Mouse (Mus musculus) testis, postnatal 10 days (tissue): ENCODE data around the gene Tcl1b2.
"Not testable (repeated sequence)": the region's sequence is repeated elsewhere in the genome, so short reads cannot be mapped to it uniquely, and the experiment has no call there.

ENCODE experiments used
- DNase-seq: peaks from one replicate; pipeline ENCODE4 v3.0.0; 2021; ENCODE audit warnings: low spot score

Gene Tcl1b2

GRCm38 (mm10) chr12:105173366-105173765 is 27.6 kb downstream of the Tcl1b2 start:
- DNase-seq = no peak

DNA sequence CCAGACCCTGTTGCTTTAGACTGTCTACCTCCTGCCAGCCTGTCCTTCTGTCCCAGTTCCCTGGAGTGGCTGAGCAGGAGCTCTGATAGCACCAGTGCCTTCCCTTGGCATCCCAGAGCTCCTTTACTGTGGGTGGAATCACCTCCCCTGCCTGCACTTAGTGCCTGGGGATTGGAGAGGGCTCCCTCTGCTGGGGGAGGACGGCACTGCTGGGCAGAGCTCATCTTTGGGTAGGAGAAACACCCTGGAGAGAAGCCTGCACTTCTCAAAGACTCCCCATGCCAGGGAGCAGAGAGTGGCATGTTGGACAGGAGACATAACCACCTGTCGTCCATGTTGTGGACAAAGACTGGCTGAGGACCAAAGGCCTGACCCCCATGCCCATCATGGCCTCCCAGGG is 28.5 kb downstream of the Tcl1b2 start:
- peak; percentile 86 for DNase-seq

DNA sequence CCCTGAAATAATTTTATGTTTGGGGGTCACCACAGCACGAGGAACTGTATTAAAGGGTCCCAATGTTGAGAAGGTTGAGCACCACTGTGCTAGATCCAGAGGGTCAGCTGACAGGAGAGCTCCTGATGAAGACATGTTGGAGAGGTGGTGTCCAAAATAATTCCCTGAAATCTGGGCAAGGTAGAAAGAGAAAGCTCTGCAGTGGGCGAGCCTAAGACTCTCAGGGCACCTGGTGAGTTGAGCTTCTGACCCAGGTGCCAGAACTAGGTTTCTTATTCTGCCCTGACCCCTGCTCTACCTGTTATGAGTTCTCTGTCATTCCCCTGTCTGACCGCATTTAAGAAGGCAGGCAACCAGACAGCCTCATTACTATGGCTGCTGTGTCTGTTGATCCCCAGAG is 30.2 kb downstream of the Tcl1b2 start, which contains the start of gene Tcl1b5:
Gene Tcl1b5 (plus strand): TSS at position 301 of the 400 bp plus-strand sequence.
- DNase-seq = not testable (repeated sequence)

DNA sequence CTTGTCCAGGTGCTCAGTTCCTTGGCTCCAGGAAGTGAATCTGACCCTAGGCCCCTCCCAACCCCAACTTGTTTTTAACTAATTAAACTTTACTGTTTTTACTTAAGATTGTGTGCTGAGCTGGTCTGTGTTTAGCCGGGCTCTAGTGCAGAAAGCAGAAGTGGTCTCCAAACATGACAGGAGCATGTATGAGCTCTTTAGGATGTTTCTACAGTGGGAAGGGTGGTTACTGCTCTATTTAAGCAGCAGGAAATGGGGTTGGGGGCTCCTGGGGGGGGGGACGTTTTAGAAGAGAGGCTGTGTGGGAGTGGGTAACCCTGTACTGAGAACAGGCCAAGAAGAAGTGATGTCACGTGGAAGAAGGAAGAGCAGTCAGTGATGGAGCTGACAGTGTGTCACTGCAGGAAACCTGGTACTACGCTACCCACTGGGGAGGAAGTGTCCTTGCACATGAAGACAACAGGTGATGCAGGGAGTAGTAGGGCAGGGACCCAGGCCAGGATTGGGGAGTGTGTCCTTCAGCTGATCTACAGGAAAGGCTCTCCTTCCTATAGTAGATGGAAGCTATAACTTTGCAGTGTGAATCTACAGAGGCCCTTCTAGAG is 35.3 kb downstream of the Tcl1b2 start:
- not testable (repeated sequence) for DNase-seq

- peak; percentile 47 for DNase-seq
Observed at GRCm38 (mm10) chr12:105188980-105189379, 43.2 kb downstream of the Tcl1b2 start.

DNA sequence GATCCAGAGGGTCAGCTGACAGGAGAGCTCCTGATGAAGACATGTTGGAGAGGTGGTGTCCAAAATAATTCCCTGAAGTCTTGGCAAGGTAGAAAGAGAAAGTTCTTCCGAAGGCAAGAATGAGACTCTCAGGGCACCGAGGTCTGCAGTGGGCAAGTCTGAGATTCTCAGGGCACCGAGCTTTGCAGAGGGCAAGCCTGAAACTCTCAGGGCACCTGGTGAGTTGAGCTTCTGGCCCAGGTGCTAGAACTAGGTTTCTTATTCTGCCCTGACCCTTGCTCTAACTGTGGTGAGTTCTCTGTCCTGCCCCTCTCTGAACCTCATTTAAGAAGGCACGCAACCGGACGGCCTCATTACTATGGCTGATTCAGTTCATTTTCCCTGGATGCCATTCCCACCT is 44.9 kb downstream of the Tcl1b2 start, which contains the start of gene Tcl1b3:
Gene Tcl1b3 (plus strand): TSS at position 301 of the 400 bp plus-strand sequence.
- not testable (repeated sequence) for DNase-seq

GRCm38 (mm10) chr12:105199684-105200497 is 54.1 kb downstream of the Tcl1b2 start:
- DNase-seq = not testable (repeated sequence)

DNA sequence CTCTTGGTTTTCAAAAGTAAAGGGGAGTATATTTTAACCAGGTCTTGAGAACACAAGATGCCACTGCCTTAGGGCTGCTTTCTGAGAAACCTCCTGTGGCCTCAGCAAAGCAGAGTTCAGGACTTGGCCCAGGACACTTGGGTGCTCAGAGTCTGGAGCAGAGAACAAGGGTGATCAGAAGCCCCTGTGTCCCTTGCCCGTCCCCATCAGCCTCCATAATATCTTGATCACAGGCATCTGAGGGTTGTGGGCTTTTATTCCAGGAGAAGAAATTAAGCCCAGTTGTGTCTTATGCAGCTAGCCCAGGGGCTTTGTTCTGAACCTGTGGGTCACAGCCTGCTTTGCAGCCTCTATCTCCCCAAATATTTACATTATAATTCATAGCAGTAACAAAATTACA is 55.8 kb downstream of the Tcl1b2 start, which contains the start of gene Tcl1b4:
Gene Tcl1b4 (plus strand): TSS at position 301 of the 400 bp plus-strand sequence.
- DNase-seq = not testable (repeated sequence)
